Mouse (Mus musculus) MEL (cell line): ENCODE data around the gene Fam168b. TPM values are rescaled to one million over a fixed set of nuclear protein-coding genes. Genes with fewer than 3 reads are reported as not detected.

Experiments
- DNase-seq: peaks from one replicate; pipeline ENCODE4 v3.0.0; 2011; ENCODE audit warnings: low read depth, low spot score
- H3K27ac ChIP-seq: 2 replicates; pipeline ENCODE4 v1.5.1; 2012; ENCODE audit warnings: low read depth, mild to moderate bottlenecking, control low read depth, low read length, moderate library complexity; ENCODE audit not compliant: control insufficient read depth
- H3K27me3 ChIP-seq, 2 experiments: fragments of 150-350 bp in 1 of 2; sonication (generic) in 1 of 2; 2 replicates each; pipeline ENCODE4 v1.6.1; 2012; ENCODE audit warnings: low read length in 2 of 2, mild to moderate bottlenecking in 2 of 2, improper control_type of control experiment in 1 of 2, moderate library complexity in 1 of 2; ENCODE audit not compliant: insufficient read depth in 2 of 2, control insufficient read depth in 1 of 2
- H3K36me3 ChIP-seq, 2 experiments: 2 replicates each; pipeline ENCODE4 v1.6.1; 2012 to 2014; ENCODE audit warnings: low read length in 2 of 2, improper control_type of control experiment in 1 of 2, inconsistent platforms in 1 of 2, mild to moderate bottlenecking in 1 of 2; ENCODE audit not compliant: insufficient read depth in 2 of 2, control insufficient read depth in 1 of 2
- H3K4me1 ChIP-seq, 2 experiments: fragments of 150-350 bp in 1 of 2; sonication (generic) in 1 of 2; 2 replicates each; pipeline ENCODE4 v1.6.1; 2012; ENCODE audit warnings: low read length in 2 of 2, improper control_type of control experiment in 1 of 2, mild to moderate bottlenecking in 1 of 2; ENCODE audit not compliant: insufficient read depth in 2 of 2, control insufficient read depth in 1 of 2
- H3K4me3 ChIP-seq, 2 experiments: fragments of 150-350 bp in 1 of 2; sonication (generic) in 1 of 2; 2 replicates each; pipeline ENCODE4 v1.5.1; 2012; ENCODE audit warnings: low read depth in 2 of 2, low read length in 2 of 2, mild to moderate bottlenecking in 2 of 2, moderate library complexity in 2 of 2, control low read depth in 1 of 2, improper control_type of control experiment in 1 of 2; ENCODE audit not compliant: control insufficient read depth in 1 of 2, insufficient read depth in 1 of 2
- H3K79me2 ChIP-seq: 2 replicates; pipeline ENCODE4 v1.6.1; 2012; ENCODE audit warnings: mild to moderate bottlenecking, low read length, moderate library complexity; ENCODE audit not compliant: control insufficient read depth, poor library complexity, insufficient read depth
- H3K9ac ChIP-seq: 2 replicates; pipeline ENCODE4 v1.6.1; 2012; ENCODE audit warnings: low read depth, mild to moderate bottlenecking, control low read depth, low read length, moderate library complexity; ENCODE audit not compliant: control insufficient read depth, poor library complexity, severe bottlenecking
- H3K9me3 ChIP-seq: fragments of 150-350 bp; sonication (generic); replicated peaks from 2 replicates; pipeline ENCODE4 v1.6.1; 2012; ENCODE audit warnings: mild to moderate bottlenecking, low read length, improper control_type of control experiment, moderate library complexity; ENCODE audit not compliant: insufficient read depth
- BHLHE40 ChIP-seq: IDR thresholded peaks from 2 replicates; pipeline ENCODE4 v1.6.1; 2012; ENCODE audit warnings: low read depth, mild to moderate bottlenecking, inconsistent platforms, low read length, improper control_type of control experiment, borderline replicate concordance
- CHD2 ChIP-seq: IDR thresholded peaks from 2 replicates; pipeline ENCODE4 v1.6.1; 2011; ENCODE audit warnings: low read length, improper control_type of control experiment
- ELF1 ChIP-seq: IDR thresholded peaks from 2 replicates; pipeline ENCODE4 v1.6.1; 2014; ENCODE audit warnings: low read depth, mild to moderate bottlenecking, inconsistent platforms, low read length, improper control_type of control experiment, moderate library complexity
- GABPA ChIP-seq: IDR thresholded peaks from 2 replicates; pipeline ENCODE4 v1.6.1; 2012; ENCODE audit warnings: low read depth, mild to moderate bottlenecking, inconsistent platforms, low read length, improper control_type of control experiment, moderate library complexity
- GATA1 ChIP-seq: IDR thresholded peaks from 2 replicates; pipeline ENCODE4 v1.6.1; 2011; ENCODE audit warnings: low read depth, low read length, improper control_type of control experiment
- HCFC1 ChIP-seq: IDR thresholded peaks from 2 replicates; pipeline ENCODE4 v1.6.1; 2012; ENCODE audit warnings: low read depth, mild to moderate bottlenecking, inconsistent platforms, low read length, improper control_type of control experiment, moderate library complexity
- KAT2A ChIP-seq: conservative IDR thresholded peaks from 2 replicates; pipeline ENCODE4 v1.6.1; 2012; ENCODE audit warnings: low read depth, low read length, improper control_type of control experiment, inconsistent platforms
- MAFK ChIP-seq: IDR thresholded peaks from 2 replicates; pipeline ENCODE4 v1.6.1; 2011; ENCODE audit warnings: low read depth, mild to moderate bottlenecking, low read length, improper control_type of control experiment, borderline replicate concordance
- MAX ChIP-seq: IDR thresholded peaks from 2 replicates; pipeline ENCODE4 v1.6.1; 2011; ENCODE audit warnings: low read length, improper control_type of control experiment
- MAZ ChIP-seq: IDR thresholded peaks from 2 replicates; pipeline ENCODE4 v1.6.1; 2012; ENCODE audit warnings: low read depth, mild to moderate bottlenecking, inconsistent platforms, low read length, improper control_type of control experiment
- MEF2A ChIP-seq: IDR thresholded peaks from 2 replicates; pipeline ENCODE4 v1.6.1; 2014; ENCODE audit warnings: low read depth, mild to moderate bottlenecking, inconsistent platforms, low read length, improper control_type of control experiment; ENCODE audit not compliant: poor library complexity, insufficient replicate concordance, severe bottlenecking; ENCODE audit errors: extremely low read depth
- MXI1 ChIP-seq: IDR thresholded peaks from 2 replicates; pipeline ENCODE4 v1.6.1; 2011; ENCODE audit warnings: mild to moderate bottlenecking, low read depth, low read length, improper control_type of control experiment
- MYC ChIP-seq: IDR thresholded peaks from 2 replicates; pipeline ENCODE4 v1.6.1; 2011; ENCODE audit warnings: low read depth, mild to moderate bottlenecking, low read length, improper control_type of control experiment, moderate library complexity
- NELFE ChIP-seq: IDR thresholded peaks from 2 replicates; pipeline ENCODE4 v1.6.1; 2011; ENCODE audit warnings: low read depth, low read length, improper control_type of control experiment
- NRF1 ChIP-seq: IDR thresholded peaks from 2 replicates; pipeline ENCODE4 v1.6.1; 2014; ENCODE audit warnings: low read depth, mild to moderate bottlenecking, inconsistent platforms, low read length, improper control_type of control experiment, moderate library complexity; ENCODE audit not compliant: poor library complexity, insufficient read depth, severe bottlenecking
- POLR2A ChIP-seq, 2 experiments: IDR thresholded peaks; 2 replicates each; pipeline ENCODE4 v1.6.1; 2011 to 2012; ENCODE audit warnings: low read length in 2 of 2, mild to moderate bottlenecking in 2 of 2, control low read depth in 1 of 2, improper control_type of control experiment in 1 of 2, low read depth in 1 of 2, moderate library complexity in 1 of 2; ENCODE audit not compliant: control insufficient read depth in 1 of 2, insufficient read depth in 1 of 2, poor library complexity in 1 of 2
- POLR2AphosphoS2 ChIP-seq: IDR thresholded peaks from 2 replicates; pipeline ENCODE4 v1.6.1; 2011; ENCODE audit warnings: low read length, improper control_type of control experiment
- POLR2AphosphoS5 ChIP-seq: IDR thresholded peaks from 2 replicates; pipeline ENCODE4 v1.6.1; 2012; ENCODE audit warnings: low read depth, borderline replicate concordance, mild to moderate bottlenecking, inconsistent platforms, low read length, moderate library complexity, mixed read lengths
- RCOR1 ChIP-seq: IDR thresholded peaks from 2 replicates; pipeline ENCODE4 v1.6.1; 2012; ENCODE audit warnings: low read depth, mild to moderate bottlenecking, inconsistent platforms, low read length, improper control_type of control experiment
- SIN3A ChIP-seq: IDR thresholded peaks from 2 replicates; pipeline ENCODE4 v1.6.1; 2012; ENCODE audit warnings: low read length, improper control_type of control experiment, inconsistent platforms
- TAL1 ChIP-seq: IDR thresholded peaks from 2 replicates; pipeline ENCODE4 v1.6.1; 2012; ENCODE audit warnings: mild to moderate bottlenecking, inconsistent platforms, low read length, moderate library complexity, mixed read lengths
- TBP ChIP-seq: IDR thresholded peaks from 2 replicates; pipeline ENCODE4 v1.8.0; 2011; ENCODE audit warnings: low read depth, low read length, improper control_type of control experiment
- TCF12 ChIP-seq: IDR thresholded peaks from 2 replicates; pipeline ENCODE4 v1.6.1; 2014; ENCODE audit warnings: low read depth, mild to moderate bottlenecking, inconsistent platforms, low read length, improper control_type of control experiment, moderate library complexity
- UBTF ChIP-seq: IDR thresholded peaks from 2 replicates; pipeline ENCODE4 v1.6.1; 2012; ENCODE audit warnings: low read depth, mild to moderate bottlenecking, inconsistent platforms, low read length, improper control_type of control experiment, moderate library complexity, borderline replicate concordance; ENCODE audit not compliant: insufficient read depth
- USF1 ChIP-seq: IDR thresholded peaks from 2 replicates; pipeline ENCODE4 v1.6.1; 2014; ENCODE audit warnings: low read depth, mild to moderate bottlenecking, inconsistent platforms, low read length, improper control_type of control experiment, moderate library complexity
- USF2 ChIP-seq, 2 experiments: IDR thresholded peaks; 2 replicates each; pipeline ENCODE4 v1.6.1; 2011 to 2012; ENCODE audit warnings: improper control_type of control experiment in 2 of 2, low read length in 2 of 2, borderline replicate concordance in 1 of 2, inconsistent platforms in 1 of 2, low read depth in 1 of 2, mild to moderate bottlenecking in 1 of 2; ENCODE audit not compliant: insufficient read depth in 1 of 2
- ZC3H11A ChIP-seq: IDR thresholded peaks from 2 replicates; pipeline ENCODE4 v1.6.1; 2012; ENCODE audit warnings: low read depth, mild to moderate bottlenecking, inconsistent platforms, low read length, improper control_type of control experiment
- ZKSCAN1 ChIP-seq: IDR thresholded peaks from 2 replicates; pipeline ENCODE4 v1.6.1; 2012; ENCODE audit warnings: low read depth, mild to moderate bottlenecking, inconsistent platforms, low read length, improper control_type of control experiment, moderate library complexity
- ZMIZ1 ChIP-seq: IDR thresholded peaks from 2 replicates; pipeline ENCODE4 v1.6.1; 2012; ENCODE audit warnings: low read depth, mild to moderate bottlenecking, inconsistent platforms, low read length, improper control_type of control experiment, moderate library complexity
- polyA plus RNA-seq, 2 experiments: library from polyadenylated mRNA; stranded (reverse) in 1 of 2; unstranded in 1 of 2; fragments of >175 nt in 1 of 2; fragments of >200 nt in 1 of 2; gene quantifications; 2 replicates each; pipeline versions ENCODE4 v1.2.1 to v1.2.4; 2012; ENCODE audit warnings: low replicate concordance in 2 of 2, low read depth in 1 of 2; ENCODE audit not compliant: insufficient read length in 2 of 2, insufficient read depth in 1 of 2, missing spikeins in 1 of 2
- total RNA-seq: library from RNA; depleted of rRNA; stranded (reverse); fragments of 300-350 nt; gene quantifications from 2 replicates; pipeline ENCODE4 v1.2.3, GENCODE M21; 2012

The Fam168b gene
- total and polyA plus RNA-seq, 3 experiments, result 78.9 to 136 (median 97.4) TPM

GRCm38 (mm10) chr1:34849745-34850342 is 7.0 kb upstream of the Fam168b start, which contains the start of gene Plekhb2:
TSS of gene Plekhb2 (plus strand) at chr1:34849976.
- Histone ChIP-seq H3K27ac (no peak within 1 kb of the TSS), H3K36me3 (peaks cover 0 to 14% of the 10 kb centered on the region in 2 experiments; a peak in 2 of 4 replicates), H3K9ac (peak within 1 kb of the TSS; percentile 92), H3K79me2 (peaks cover 12% of the 10 kb centered on the region), H3K4me3 (peak within 1 kb of the TSS; percentile 76 to 94), H3K9me3 (no peaks in the 10 kb centered on the region), H3K4me1 (peaks cover 3 to 22% of the 10 kb centered on the region in 2 experiments), H3K27me3 (no peaks in the 10 kb centered on the region)
- peak; percentile 86 for DNase-seq
- TF ChIP-seq SIN3A (peak; percentile 73; the same call in 1 of the 2 replicates), POLR2AphosphoS5 (no peak), CHD2 (no peak), USF1 (no peak), MAFK (no peak), MAX (peak; percentile 49; the same call in 1 of the 2 replicates), TBP (no peak), ZC3H11A (no peak), HCFC1 (peak; percentile 60), NELFE (peak; percentile 78), ELF1 (no peak), MEF2A (no peak), BHLHE40 (0 out of 2 replicates have a peak, but pooled peaks have one; percentile 19), MYC (no peak), USF2 (IDR thresholded peaks at IDR 0.05; ENCODE audit: borderline replicate concordance in 1 of 2, insufficient read depth in 1 of 2, low read depth in 1 of 2, low read length in 2 of 2) (no peak), GATA1 (peak; percentile 39; the same call in 1 of the 2 replicates), POLR2A (IDR thresholded peaks at IDR 0.05; ENCODE audit: control insufficient read depth in 1 of 2, insufficient read depth in 1 of 2, low read depth in 1 of 2, low read length in 2 of 2, poor library complexity in 1 of 2) (peak; percentile 58 to 79; a peak in 3 of 4 replicates), GABPA (no peak), TAL1 (no peak), TCF12 (0 out of 2 replicates have a peak, but pooled peaks have one; percentile 29), MAZ (no peak), ZMIZ1 (peak; percentile 59; the same call in 1 of the 2 replicates), NRF1 (peak; percentile 89), MXI1 (0 out of 2 replicates have a peak, but pooled peaks have one; percentile 21), UBTF (no peak), POLR2AphosphoS2 (peak; percentile 71; the same call in 1 of the 2 replicates), ZKSCAN1 (no peak), KAT2A (no peak), RCOR1 (no peak)
- TF ChIP-seq, all 39 proteins: peak for 12
